Mouse (Mus musculus): ENCODE measurements around the gene Mocs1. TPM values are rescaled to one million over a fixed set of nuclear protein-coding genes. Genes with fewer than 3 reads are reported as not detected.
"Not testable (repeated sequence)": the region's sequence is repeated elsewhere in the genome, so short reads cannot be mapped to it uniquely, and the experiment has no call there.

Mocs1 gene
- polyA plus RNA-seq, 1 experiment from 2014 or later: 6.5 TPM

DNA sequence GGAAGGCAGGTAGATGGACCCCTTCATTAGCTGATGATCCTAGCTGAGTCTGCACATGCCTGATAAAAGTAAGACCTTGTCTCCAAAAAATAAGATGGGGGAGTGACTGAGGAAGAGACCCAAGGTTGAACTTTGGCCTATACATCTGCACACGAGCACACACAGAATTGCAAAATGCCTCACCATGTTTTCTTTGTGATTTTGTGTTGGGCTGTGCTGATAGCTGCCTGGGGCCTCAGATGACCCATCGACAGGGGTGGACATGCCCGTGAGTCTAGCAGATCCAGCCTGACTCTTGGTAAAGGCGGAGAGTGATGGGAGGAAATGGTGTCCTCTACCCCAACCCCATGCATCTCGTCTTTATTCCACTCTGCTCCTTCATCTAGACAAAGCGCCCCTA, 6.1 kb downstream of the Mocs1 start:
- H3K4me3 ChIP-seq: no peak overlapping the region
- ATAC-seq: no peak
- peaks cover 97% of the 10 kb centered on the region for H3K4me1 ChIP-seq
- H3K27ac ChIP-seq: peak overlapping the region; percentile 60; the same call in 1 of the 2 replicates
- H3K27me3 ChIP-seq (replicated peaks): no peaks in the 10 kb centered on the region
- no peak overlapping the region for H3K4me2 ChIP-seq
- H3K9ac ChIP-seq: no peak overlapping the region
- no peaks in the 10 kb centered on the region for H3K9me3 ChIP-seq (replicated peaks)
- WGBS (ENCODE audit: insufficient replicate concordance): 58% methylated on average over 6 of the region's 6 CpGs
- H3K36me3 ChIP-seq: peaks cover 73% of the 10 kb centered on the region

DNA sequence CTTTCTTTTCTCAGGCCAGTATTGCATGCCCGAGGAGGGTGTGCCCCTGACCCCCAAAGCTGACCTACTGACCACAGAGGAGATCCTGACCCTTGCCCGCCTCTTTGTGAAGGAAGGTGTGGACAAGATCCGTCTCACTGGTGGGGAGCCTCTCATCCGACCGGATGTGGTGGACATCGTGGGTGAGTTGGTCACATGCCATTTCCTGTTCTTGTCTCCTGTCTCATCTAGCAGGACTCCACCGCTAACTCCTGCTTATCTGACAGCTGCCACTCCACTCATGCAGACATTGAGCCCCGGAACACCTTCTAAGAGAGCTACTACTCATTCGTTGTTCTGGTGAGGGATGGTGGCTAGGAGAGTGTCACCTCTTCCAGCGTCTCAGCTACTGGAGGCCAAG, 6.9 kb downstream of the Mocs1 start:
- 33% methylated on average over 10 of the region's 10 CpGs for WGBS (ENCODE audit: insufficient replicate concordance)
- Histone ChIP-seq H3K27me3 (replicated peaks) (no peaks in the 10 kb centered on the region), H3K27ac (peak overlapping the region; percentile 60), H3K9ac (no peak overlapping the region; the same call in 1 of the 2 replicates), H3K4me2 (peak overlapping the region; percentile 32; the same call in 1 of the 2 replicates), H3K4me1 (peaks cover 97% of the 10 kb centered on the region), H3K4me3 (no peak overlapping the region), H3K9me3 (replicated peaks) (no peaks in the 10 kb centered on the region), H3K36me3 (peaks cover 81% of the 10 kb centered on the region)
- no peak for ATAC-seq

GRCm38 (mm10) chr17:49436631-49437030, 8.5 kb downstream of the Mocs1 start:
- Histone ChIP-seq H3K4me3 (no peak overlapping the region), H3K9ac (peak overlapping the region; percentile 15; the same call in 1 of the 2 replicates), H3K9me3 (replicated peaks) (no peaks in the 10 kb centered on the region), H3K4me1 (peaks cover 92% of the 10 kb centered on the region), H3K27me3 (replicated peaks) (no peaks in the 10 kb centered on the region), H3K4me2 (no peak overlapping the region), H3K27ac (peak overlapping the region; percentile 94), H3K36me3 (peaks cover 83% of the 10 kb centered on the region)
- 45% methylated on average over 6 of the region's 6 CpGs for WGBS (ENCODE audit: insufficient replicate concordance)
- ATAC-seq: peak; percentile 15; the same call in 1 of the 2 replicates

DNA sequence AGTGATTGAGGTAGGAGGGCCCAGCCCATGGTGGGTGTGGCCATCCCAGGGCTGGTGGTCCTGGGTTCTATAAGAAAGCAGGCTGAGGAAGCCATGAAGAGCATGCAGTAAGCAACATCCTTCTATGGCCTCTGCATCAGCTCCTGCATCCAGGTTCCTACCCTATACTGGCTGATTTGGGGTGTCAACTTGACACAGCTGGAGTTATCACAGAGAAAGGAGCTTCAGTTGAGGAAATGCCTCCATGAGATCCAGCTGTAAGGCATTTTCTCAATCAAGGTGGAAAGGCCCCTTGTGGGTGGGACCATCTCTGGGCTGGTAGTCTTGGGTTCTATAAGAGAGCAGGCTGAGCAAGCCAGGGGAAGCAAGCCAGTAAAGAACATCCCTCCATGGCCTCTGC, 9.1 kb downstream of the Mocs1 start:
- H3K27me3 ChIP-seq (replicated peaks); H3K4me3 ChIP-seq; ATAC-seq; H3K9me3 ChIP-seq (replicated peaks); H3K9ac ChIP-seq: not testable (repeated sequence)
- Histone ChIP-seq H3K27ac (peak overlapping the region; percentile 94), H3K36me3 (peaks cover 77% of the 10 kb centered on the region), H3K4me2 (0 out of 2 replicates have a peak overlapping the region, but pooled peaks have one; percentile 6), H3K4me1 (peaks cover 85% of the 10 kb centered on the region)

- Histone ChIP-seq H3K4me2 (peak overlapping the region; percentile 64), H3K9me3 (replicated peaks) (no peaks in the 10 kb centered on the region), H3K36me3 (peaks cover 60% of the 10 kb centered on the region), H3K27ac (peak overlapping the region; percentile 94), H3K9ac (peak overlapping the region; percentile 70), H3K4me1 (peaks cover 72% of the 10 kb centered on the region), H3K4me3 (peak overlapping the region; percentile 45), H3K27me3 (replicated peaks) (no peaks in the 10 kb centered on the region)
- 20% methylated on average over 12 of the region's 12 CpGs for WGBS (ENCODE audit: insufficient replicate concordance)
- ATAC-seq: peak; percentile 96
Measured at GRCm38 (mm10) chr17:49438822-49439574, 10.8 kb downstream of the Mocs1 start.

DNA sequence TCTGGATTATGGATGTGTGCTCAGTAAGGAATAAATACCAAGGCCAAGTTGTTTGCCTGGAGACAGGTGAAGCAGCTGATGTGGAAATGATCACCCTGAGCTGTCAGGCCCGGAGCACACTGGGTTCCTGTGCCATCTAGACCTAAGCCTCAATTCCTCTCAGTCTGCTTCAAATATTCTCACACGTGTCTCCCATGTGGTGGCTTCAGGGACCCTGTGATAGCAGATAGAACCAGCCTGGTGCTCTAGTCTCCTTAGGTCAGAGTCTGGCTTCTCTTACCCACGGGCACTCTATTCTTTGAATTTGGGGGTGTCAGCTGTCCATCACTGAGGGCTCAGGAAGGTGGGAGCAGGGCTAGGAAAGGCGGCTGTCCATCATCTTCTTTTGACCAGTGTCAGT, 11.5 kb downstream of the Mocs1 start:
- peaks cover 53% of the 10 kb centered on the region for H3K36me3 ChIP-seq
- peak overlapping the region; percentile 94 for H3K27ac ChIP-seq
- H3K4me3 ChIP-seq: peak overlapping the region; percentile 45
- H3K4me2 ChIP-seq: peak overlapping the region; percentile 64
- no peaks in the 10 kb centered on the region for H3K9me3 ChIP-seq (replicated peaks)
- no peaks in the 10 kb centered on the region for H3K27me3 ChIP-seq (replicated peaks)
- ATAC-seq: peak; percentile 28
- 42% methylated on average over 4 of the region's 4 CpGs for whole genome bisulfite sequencing (ENCODE audit: insufficient replicate concordance)
- H3K9ac ChIP-seq: peak overlapping the region; percentile 70
- peaks cover 65% of the 10 kb centered on the region for H3K4me1 ChIP-seq

GRCm38 (mm10) chr17:49440331-49441130, 12.4 kb downstream of the Mocs1 start:
- Histone ChIP-seq H3K27ac (peak overlapping the region; percentile 94), H3K4me2 (peak overlapping the region; percentile 64), H3K4me3 (peak overlapping the region; percentile 45), H3K4me1 (peaks cover 57% of the 10 kb centered on the region), H3K9ac (peak overlapping the region; percentile 70), H3K9me3 (replicated peaks) (no peaks in the 10 kb centered on the region), H3K27me3 (replicated peaks) (no peaks in the 10 kb centered on the region), H3K36me3 (peaks cover 45% of the 10 kb centered on the region)
- peak; percentile 14 for ATAC-seq
- 73% methylated on average over 14 of the region's 14 CpGs for WGBS (ENCODE audit: insufficient replicate concordance)

- not testable (repeated sequence) for H3K27me3 ChIP-seq (replicated peaks); H3K4me3 ChIP-seq; H3K9ac ChIP-seq; H3K9me3 ChIP-seq (replicated peaks); ATAC-seq; H3K4me2 ChIP-seq
- H3K36me3 ChIP-seq: peaks cover 24% of the 10 kb centered on the region
- H3K27ac ChIP-seq: peak overlapping the region; percentile 64; the same call in 1 of the 2 replicates
- 53% methylated on average over 3 of the region's 3 CpGs for WGBS (ENCODE audit: insufficient replicate concordance)
- peaks cover 36% of the 10 kb centered on the region for H3K4me1 ChIP-seq
Measured at GRCm38 (mm10) chr17:49442841-49443240, 14.7 kb downstream of the Mocs1 start.

GRCm38 (mm10) chr17:49448570-49449229, 20.5 kb downstream of the Mocs1 start:
- WGBS (ENCODE audit: insufficient replicate concordance): 78% methylated on average over 9 of the region's 9 CpGs
- ATAC-seq: no peak
- peaks cover 52% of the 10 kb centered on the region for H3K36me3 ChIP-seq

GRCm38 (mm10) chr17:49449230-49449608, 21.1 kb downstream of the Mocs1 start:
- H3K4me2 ChIP-seq: no peak overlapping the region
- peaks cover 57% of the 10 kb centered on the region for H3K36me3 ChIP-seq

More at GRCm38 (mm10) chr17:49448570-49449229, 20.5 kb downstream of the Mocs1 start:
- no peaks in the 10 kb centered on the region for H3K9me3 ChIP-seq (replicated peaks)
- no peak overlapping the region for H3K4me2 ChIP-seq
- no peaks in the 10 kb centered on the region for H3K27me3 ChIP-seq (replicated peaks)
- H3K4me3 ChIP-seq: no peak overlapping the region
- H3K27ac ChIP-seq: no peak overlapping the region
- no peak overlapping the region for H3K9ac ChIP-seq
- H3K4me1 ChIP-seq: peaks cover 3% of the 10 kb centered on the region; the same call in 1 of the 2 replicates

DNA sequence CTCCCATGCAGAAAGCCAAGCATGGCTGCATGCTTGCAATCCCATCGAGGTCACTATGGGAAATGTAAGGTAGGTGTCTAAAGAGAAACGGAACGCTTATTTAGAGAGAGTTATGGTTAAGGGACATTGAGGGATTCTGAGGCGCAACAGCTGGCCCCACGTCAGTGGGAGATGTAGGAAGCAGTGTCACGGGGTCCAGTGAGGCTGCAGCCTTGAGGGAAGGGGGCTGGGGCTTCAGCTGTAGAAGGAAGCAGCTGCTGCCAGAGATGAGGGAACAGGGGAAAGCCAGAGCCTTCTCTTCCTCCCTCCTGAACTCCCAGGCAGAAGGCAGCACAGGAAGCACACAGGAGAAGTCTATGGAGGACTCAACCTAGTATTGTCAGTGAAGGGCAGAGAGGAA, 22.8 kb downstream of the Mocs1 start:
- H3K36me3 ChIP-seq: peaks cover 74% of the 10 kb centered on the region
- no peak overlapping the region for H3K4me3 ChIP-seq
- H3K27me3 ChIP-seq (replicated peaks): no peaks in the 10 kb centered on the region
- no peak overlapping the region for H3K9ac ChIP-seq
- H3K27ac ChIP-seq: no peak overlapping the region
- H3K4me2 ChIP-seq: no peak overlapping the region
- 76% methylated on average over 6 of the region's 6 CpGs for WGBS (ENCODE audit: insufficient replicate concordance)
- ATAC-seq: no peak
- peaks cover 3% of the 10 kb centered on the region; the same call in 1 of the 2 replicates for H3K4me1 ChIP-seq
- no peaks in the 10 kb centered on the region for H3K9me3 ChIP-seq (replicated peaks)

More at GRCm38 (mm10) chr17:49449230-49449608, 21.1 kb downstream of the Mocs1 start:
- Histone ChIP-seq H3K27ac (no peak overlapping the region), H3K4me3 (no peak overlapping the region), H3K9ac (no peak overlapping the region), H3K4me1 (peaks cover 3% of the 10 kb centered on the region; the same call in 1 of the 2 replicates), H3K27me3 (replicated peaks) (no peaks in the 10 kb centered on the region), H3K9me3 (replicated peaks) (no peaks in the 10 kb centered on the region)
- ATAC-seq: 0 out of 2 replicates have a peak, but pooled peaks have one; percentile 18
- WGBS (ENCODE audit: insufficient replicate concordance): 82% methylated on average over 8 of the region's 8 CpGs
